Mouse (Mus musculus): ENCODE results near the gene Txndc8. TPM values are rescaled to one million over a fixed set of nuclear protein-coding genes. Genes with fewer than 3 reads are reported as not detected.

Txndc8 gene
- polyA plus RNA-seq, 1 experiment, result not detected

- peaks cover 34% of the 10 kb centered on the region for H3K36me3 ChIP-seq (ENCODE audit: control insufficient read depth, insufficient read depth)
- peak within 1 kb of the TSS; percentile 82 for H3K4me3 ChIP-seq (ENCODE audit: insufficient read depth, poor library complexity, severe bottlenecking)
- H3ac ChIP-seq (ENCODE audit: control insufficient read depth, insufficient read length, low read depth), result peak within 1 kb of the TSS; percentile 87
- peaks cover 44% of the 10 kb centered on the region for H3K79me3 ChIP-seq (ENCODE audit: low read depth)
- peaks cover 48% of the 10 kb centered on the region for H3K79me2 ChIP-seq (ENCODE audit: control insufficient read depth, insufficient read depth)
- TF ChIP-seq FOSL1 (IDR thresholded peaks at IDR 0.05; ENCODE audit: insufficient read depth, low read length, poor library complexity, severe bottlenecking), result no peak
- no peak for TF ChIP-seq USF1 (IDR thresholded peaks at IDR 0.05; ENCODE audit: low read depth)
- no peak for TF ChIP-seq MAX (IDR thresholded peaks at IDR 0.05)
- TF ChIP-seq MYOG (IDR thresholded peaks at IDR 0.05; ENCODE audit: control insufficient read depth, extremely low read depth, insufficient read length), result no peak
- TF ChIP-seq CTCF (IDR thresholded peaks at IDR 0.05; ENCODE audit: control insufficient read depth, insufficient read depth, insufficient read length), result no peak
- no peak for TF ChIP-seq MYOD1 (IDR thresholded peaks at IDR 0.05; ENCODE audit: control insufficient read depth, insufficient read length, low read depth)
- TF ChIP-seq CEBPB (IDR thresholded peaks at IDR 0.05; ENCODE audit: low read depth), result no peak
- H3K27me3 ChIP-seq (ENCODE audit: control insufficient read depth, insufficient read depth, insufficient read length), result no peaks in the 10 kb centered on the region
Observed at GRCm38 (mm10) chr4:57956029-57956960, 52.6 kb downstream of the Txndc8 start, which contains the start of gene Txn1. Gene Txn1, minus strand, starts transcription at chr4:57956411.

GRCm38 (mm10) chr4:57955544-57955958 is 53.4 kb downstream of the Txndc8 start:
- Histone ChIP-seq H3K79me3 (ENCODE audit: low read depth) (peaks cover 52% of the 10 kb centered on the region), H3ac (ENCODE audit: control insufficient read depth, insufficient read length, low read depth) (peak overlapping the region; percentile 87), H3K36me3 (ENCODE audit: control insufficient read depth, insufficient read depth) (peaks cover 41% of the 10 kb centered on the region), H3K4me3 (ENCODE audit: insufficient read depth, poor library complexity, severe bottlenecking) (peak overlapping the region; percentile 82), H3K27me3 (ENCODE audit: control insufficient read depth, insufficient read depth, insufficient read length) (no peaks in the 10 kb centered on the region), H3K79me2 (ENCODE audit: control insufficient read depth, insufficient read depth) (peaks cover 56% of the 10 kb centered on the region)
- TF ChIP-seq FOSL1 (IDR thresholded peaks at IDR 0.05; ENCODE audit: insufficient read depth, low read length, poor library complexity, severe bottlenecking), result no peak
- no peak for TF ChIP-seq CEBPB (IDR thresholded peaks at IDR 0.05; ENCODE audit: low read depth)
- no peak for TF ChIP-seq USF1 (IDR thresholded peaks at IDR 0.05; ENCODE audit: low read depth)
- no peak for TF ChIP-seq MYOD1 (IDR thresholded peaks at IDR 0.05; ENCODE audit: control insufficient read depth, insufficient read length, low read depth)
- TF ChIP-seq CTCF (IDR thresholded peaks at IDR 0.05; ENCODE audit: control insufficient read depth, insufficient read depth, insufficient read length), result no peak
- TF ChIP-seq MYOG (IDR thresholded peaks at IDR 0.05; ENCODE audit: control insufficient read depth, extremely low read depth, insufficient read length), result no peak
- no peak for TF ChIP-seq MAX (IDR thresholded peaks at IDR 0.05)

GRCm38 (mm10) chr4:57954991-57955390 is 53.9 kb downstream of the Txndc8 start:
- Histone ChIP-seq H3K79me3 (ENCODE audit: low read depth) (peaks cover 56% of the 10 kb centered on the region), H3K79me2 (ENCODE audit: control insufficient read depth, insufficient read depth) (peaks cover 61% of the 10 kb centered on the region), H3K27me3 (ENCODE audit: control insufficient read depth, insufficient read depth, insufficient read length) (no peaks in the 10 kb centered on the region), H3K4me3 (ENCODE audit: insufficient read depth, poor library complexity, severe bottlenecking) (peak overlapping the region; percentile 82), H3ac (ENCODE audit: control insufficient read depth, insufficient read length, low read depth) (peak overlapping the region; percentile 52), H3K36me3 (ENCODE audit: control insufficient read depth, insufficient read depth) (peaks cover 47% of the 10 kb centered on the region)
- TF ChIP-seq CTCF (IDR thresholded peaks at IDR 0.05; ENCODE audit: control insufficient read depth, insufficient read depth, insufficient read length), result no peak
- no peak for TF ChIP-seq FOSL1 (IDR thresholded peaks at IDR 0.05; ENCODE audit: insufficient read depth, low read length, poor library complexity, severe bottlenecking)
- no peak for TF ChIP-seq MAX (IDR thresholded peaks at IDR 0.05)
- TF ChIP-seq CEBPB (IDR thresholded peaks at IDR 0.05; ENCODE audit: low read depth), result no peak
- TF ChIP-seq USF1 (IDR thresholded peaks at IDR 0.05; ENCODE audit: low read depth), result no peak
- no peak for TF ChIP-seq MYOG (IDR thresholded peaks at IDR 0.05; ENCODE audit: control insufficient read depth, extremely low read depth, insufficient read length)
- TF ChIP-seq MYOD1 (IDR thresholded peaks at IDR 0.05; ENCODE audit: control insufficient read depth, insufficient read length, low read depth), result no peak

GRCm38 (mm10) chr4:57954580-57954979 is 54.3 kb downstream of the Txndc8 start:
- H3K4me3 ChIP-seq (ENCODE audit: insufficient read depth, poor library complexity, severe bottlenecking), result peak overlapping the region; percentile 82
- no peaks in the 10 kb centered on the region for H3K27me3 ChIP-seq (ENCODE audit: control insufficient read depth, insufficient read depth, insufficient read length)
- H3K79me2 ChIP-seq (ENCODE audit: control insufficient read depth, insufficient read depth), result peaks cover 66% of the 10 kb centered on the region
- no peak overlapping the region for H3ac ChIP-seq (ENCODE audit: control insufficient read depth, insufficient read length, low read depth)
- peaks cover 60% of the 10 kb centered on the region for H3K79me3 ChIP-seq (ENCODE audit: low read depth)
- H3K36me3 ChIP-seq (ENCODE audit: control insufficient read depth, insufficient read depth), result peaks cover 51% of the 10 kb centered on the region
- TF ChIP-seq MYOG (IDR thresholded peaks at IDR 0.05; ENCODE audit: control insufficient read depth, extremely low read depth, insufficient read length), result no peak
- no peak for TF ChIP-seq CTCF (IDR thresholded peaks at IDR 0.05; ENCODE audit: control insufficient read depth, insufficient read depth, insufficient read length)
- TF ChIP-seq USF1 (IDR thresholded peaks at IDR 0.05; ENCODE audit: low read depth), result no peak
- TF ChIP-seq MAX (IDR thresholded peaks at IDR 0.05), result no peak
- no peak for TF ChIP-seq MYOD1 (IDR thresholded peaks at IDR 0.05; ENCODE audit: control insufficient read depth, insufficient read length, low read depth)
- TF ChIP-seq CEBPB (IDR thresholded peaks at IDR 0.05; ENCODE audit: low read depth), result no peak
- no peak for TF ChIP-seq FOSL1 (IDR thresholded peaks at IDR 0.05; ENCODE audit: insufficient read depth, low read length, poor library complexity, severe bottlenecking)

- Histone ChIP-seq H3K36me3 (ENCODE audit: control insufficient read depth, insufficient read depth) (peaks cover 59% of the 10 kb centered on the region), H3K27me3 (ENCODE audit: control insufficient read depth, insufficient read depth, insufficient read length) (no peaks in the 10 kb centered on the region), H3K4me3 (ENCODE audit: insufficient read depth, poor library complexity, severe bottlenecking) (peak overlapping the region; percentile 82), H3K79me3 (ENCODE audit: low read depth) (peaks cover 67% of the 10 kb centered on the region), H3ac (ENCODE audit: control insufficient read depth, insufficient read length, low read depth) (no peak overlapping the region), H3K79me2 (ENCODE audit: control insufficient read depth, insufficient read depth) (peaks cover 73% of the 10 kb centered on the region)
- TF ChIP-seq MAX (IDR thresholded peaks at IDR 0.05) (no peak), MYOG (IDR thresholded peaks at IDR 0.05; ENCODE audit: control insufficient read depth, extremely low read depth, insufficient read length) (no peak), CTCF (IDR thresholded peaks at IDR 0.05; ENCODE audit: control insufficient read depth, insufficient read depth, insufficient read length) (no peak), USF1 (IDR thresholded peaks at IDR 0.05; ENCODE audit: low read depth) (no peak), MYOD1 (IDR thresholded peaks at IDR 0.05; ENCODE audit: control insufficient read depth, insufficient read length, low read depth) (no peak), CEBPB (IDR thresholded peaks at IDR 0.05; ENCODE audit: low read depth) (no peak)
Observed at GRCm38 (mm10) chr4:57953796-57954195, 55.1 kb downstream of the Txndc8 start.
